Mouse (Mus musculus) C2C12 (cell line): ENCODE data around the gene H2al1e.
"Not testable (repeated sequence)": the region's sequence is repeated elsewhere in the genome, so short reads cannot be mapped to it uniquely, and the experiment has no call there.

ENCODE experiments used
- CTCF ChIP-seq: IDR thresholded peaks from one replicate; pipeline ENCODE4 v1.5.1; 2011; ENCODE audit not compliant: control insufficient read depth, insufficient read depth, insufficient read length
- MAX ChIP-seq: IDR thresholded peaks from one replicate; pipeline ENCODE4 v1.6.1; 2011; ENCODE audit warnings: mild to moderate bottlenecking, control low read depth
- MYOD1 ChIP-seq: IDR thresholded peaks from one replicate; pipeline ENCODE4 v1.6.1; 2011; ENCODE audit warnings: low read depth; ENCODE audit not compliant: control insufficient read depth, insufficient read length
- MYOG ChIP-seq: IDR thresholded peaks from one replicate; pipeline ENCODE4 v1.6.1; 2011; ENCODE audit not compliant: control insufficient read depth, insufficient read length; ENCODE audit errors: extremely low read depth
- USF1 ChIP-seq: IDR thresholded peaks from one replicate; pipeline ENCODE4 v1.6.1; 2011; ENCODE audit warnings: low read depth, mild to moderate bottlenecking, control low read depth, moderate library complexity

DNA sequence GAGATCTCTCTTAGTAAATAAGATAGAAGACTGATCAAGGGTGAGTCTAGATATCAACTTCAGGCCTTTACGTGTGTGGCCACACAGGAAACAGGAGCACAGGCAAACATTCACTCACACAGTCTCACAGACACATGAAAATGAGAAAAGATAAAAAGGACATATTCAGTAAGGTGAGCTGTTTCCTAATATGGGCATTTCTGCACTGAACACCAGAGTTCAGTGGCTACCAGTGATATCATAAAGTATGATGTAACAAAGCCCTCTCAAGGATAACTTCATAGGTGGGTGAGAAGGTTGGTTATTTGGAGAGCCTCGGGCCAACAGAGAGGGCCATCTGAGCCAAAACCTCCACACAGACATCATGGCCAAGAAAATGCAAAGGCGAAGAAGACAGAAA, 12.8 kb upstream of the H2al1e start, which contains the start of gene H2al1a:
- not testable (repeated sequence) for TF ChIP-seq MYOD1, MAX, CTCF, USF1, MYOG
